Mouse (Mus musculus) cerebellum, postnatal 14 days (tissue): ENCODE measurements at regions not wholly inside any gene's neighbourhood (a gene's known extent, or its start where the extent isn't known, plus 50 kb on each side); places are given as distances from the start of the nearest gene placed in this dataset.

Source experiments
- DNase-seq, 2 experiments: peaks; one replicate each; pipeline ENCODE4 v3.0.0; 2021; ENCODE audit warnings: mixed read lengths in 2 of 2

DNA sequence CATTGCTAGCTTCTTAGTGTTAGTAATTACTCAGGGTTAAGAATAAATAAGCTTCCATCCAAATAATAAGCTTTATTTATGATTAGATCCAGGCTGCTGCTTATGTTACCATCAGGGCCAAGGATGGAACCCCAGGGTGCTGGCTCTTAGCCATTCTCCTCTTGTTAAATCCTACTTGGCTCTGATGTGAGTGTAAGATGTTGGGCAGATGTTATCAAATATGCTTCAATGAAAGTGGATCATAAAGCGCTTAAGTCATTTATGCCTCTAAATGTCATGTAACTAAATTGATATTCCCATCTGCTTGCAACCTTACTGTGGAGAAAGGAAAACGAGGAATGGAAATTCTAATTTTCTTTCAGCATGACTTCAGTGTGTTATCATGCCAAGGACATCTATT is 426.4 kb upstream of the Lrrc4c start:
- peak; percentile 67 to 75 for DNase-seq

DNA sequence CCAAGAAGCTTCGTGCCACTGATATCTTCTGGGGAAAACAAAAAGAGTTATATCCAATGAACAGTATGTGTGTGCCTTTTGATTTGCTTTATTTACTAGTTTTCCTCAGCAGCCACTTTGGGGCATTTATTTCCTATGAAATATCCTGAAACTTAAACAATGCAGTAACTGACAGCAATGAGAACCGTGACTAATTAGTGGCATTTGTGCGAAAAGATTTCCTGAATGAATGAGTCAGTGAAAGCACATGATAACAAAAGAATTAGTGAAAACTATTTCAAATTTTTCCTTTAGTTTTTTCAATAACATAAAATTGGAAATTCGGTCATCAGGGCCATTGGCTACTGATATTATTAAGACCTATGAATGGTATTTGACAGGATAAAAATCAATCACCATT is 412.9 kb upstream of the Lrrc4c start:
- no peak for DNase-seq

DNA sequence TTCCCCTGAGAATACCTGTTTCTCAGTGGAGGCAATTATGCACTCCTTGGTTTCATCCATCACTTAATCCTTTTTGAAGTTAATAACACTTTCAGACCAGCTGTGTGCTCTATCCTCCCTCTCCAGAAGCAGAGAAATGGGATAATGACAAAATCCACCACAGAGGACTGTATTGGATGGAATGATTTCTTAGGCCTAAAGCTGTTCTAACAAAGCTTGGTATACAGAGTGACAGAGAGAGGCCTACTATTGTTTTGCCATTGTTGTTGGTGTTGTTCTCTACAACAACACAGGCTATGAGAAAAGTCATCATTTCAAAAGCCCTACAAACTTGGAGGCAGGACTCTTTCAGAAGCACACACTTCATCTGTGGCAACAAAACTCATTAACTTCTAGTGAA is 408.2 kb upstream of the Lrrc4c start:
- no peak for DNase-seq

DNA sequence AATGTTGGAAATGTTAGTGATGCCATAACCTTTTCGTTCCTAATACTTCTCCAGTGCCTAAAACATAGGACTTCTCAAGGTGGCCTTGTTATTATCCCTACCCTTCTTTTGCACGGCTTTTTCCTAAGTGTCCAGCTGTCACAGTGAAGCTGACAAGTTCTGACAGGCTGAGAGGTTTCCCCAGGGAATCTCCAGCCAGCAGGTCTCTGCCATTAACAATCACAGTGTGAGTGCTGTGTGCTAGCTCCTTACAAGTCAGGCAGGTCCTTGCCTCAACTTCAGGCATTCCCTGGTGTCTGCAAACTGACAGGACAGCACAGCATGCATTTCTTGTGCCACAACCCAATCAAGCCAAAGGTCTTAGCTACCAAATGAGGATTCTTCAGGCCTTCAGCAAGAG is 407.8 kb upstream of the Lrrc4c start:
- no peak for DNase-seq
